Mouse (Mus musculus) bone marrow, adult 2 months (tissue): ENCODE results near the gene Tor4a.

Source experiments
- CTCF ChIP-seq: fragments of 200-500 bp; IDR thresholded peaks from 2 replicates; pipeline ENCODE4 v1.5.1; 2011; ENCODE audit warnings: low read length, control low read depth; ENCODE audit not compliant: control insufficient read depth, insufficient read depth
- POLR2A ChIP-seq: fragments of 200-500 bp; IDR thresholded peaks from 2 replicates; pipeline ENCODE4 v1.6.1; 2011; ENCODE audit warnings: low read depth, mild to moderate bottlenecking, control low read depth, low read length, borderline replicate concordance; ENCODE audit not compliant: control insufficient read depth

- TF ChIP-seq POLR2A, result no peak
- TF ChIP-seq CTCF, result no peak
Observed at GRCm38 (mm10) chr2:25171769-25172153, 24.9 kb downstream of the Tor4a start.
